Mouse (Mus musculus) macrophage (primary cell): ENCODE measurements around the gene Palm. TPM values are rescaled to one million over a fixed set of nuclear protein-coding genes. Genes with fewer than 3 reads are reported as not detected.

Experiments used
- H3K27ac ChIP-seq: fragments of 350-480 bp; formaldehyde crosslinking; 2 replicates; pipeline ENCODE4 v1.9.0; 2021
- H3K36me3 ChIP-seq: fragments of 350-480 bp; formaldehyde crosslinking; 2 replicates; pipeline ENCODE4 v1.9.0; 2021; ENCODE audit errors: inconsistent target
- H3K4me3 ChIP-seq: fragments of 350-480 bp; formaldehyde crosslinking; 2 replicates; pipeline ENCODE4 v1.9.0; 2021; ENCODE audit errors: inconsistent target
- H3K79me2 ChIP-seq: fragments of 350-480 bp; formaldehyde crosslinking; 2 replicates; pipeline ENCODE4 v1.9.0; 2021; ENCODE audit errors: inconsistent target
- WGBS: methylation state at CpG from one replicate; pipeline ENCODE4 v1.1.7; 2026; ENCODE audit warnings: inconsistent platforms; ENCODE audit not compliant: missing documents; 5-methylcytosine and 5-hydroxymethylcytosine counted together
- polyA plus RNA-seq: library from polyadenylated mRNA; stranded (reverse); fragments of 250-400 nt; gene quantifications from 3 replicates; pipeline ENCODE4 v1.2.4, GENCODE M21; 2018; ENCODE audit warnings: inconsistent platforms

The Palm gene
- polyA plus RNA-seq, 1 experiment from 2014 or later = 1.3 TPM

DNA sequence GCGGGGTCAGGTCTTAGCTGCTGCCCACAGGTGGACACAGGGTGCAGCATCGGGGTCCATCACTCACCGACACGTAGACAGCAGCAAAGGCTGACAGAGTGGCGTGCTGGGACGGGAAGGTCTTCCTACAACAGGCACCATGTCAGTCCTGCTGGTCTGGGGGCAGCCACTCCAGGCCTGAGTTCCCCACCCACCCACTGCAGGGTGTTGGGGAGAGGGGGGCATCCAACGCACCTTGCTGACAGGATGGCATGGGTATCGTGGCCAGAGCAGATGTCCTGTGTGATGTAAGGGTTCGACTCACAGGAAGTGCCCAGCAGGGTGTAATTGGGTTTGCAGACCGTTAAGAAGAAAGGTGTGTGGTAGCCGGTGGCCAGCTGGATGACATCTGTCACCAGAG, 73.2 kb downstream of the Palm start:
- Histone ChIP-seq H3K4me3 (no peak overlapping the region), H3K79me2 (peaks cover 5% of the 10 kb centered on the region), H3K36me3 (peaks cover 22% of the 10 kb centered on the region), H3K27ac (no peak overlapping the region)
- 76% methylated on average over 11 of the region's 11 CpGs for WGBS

Other genes with a start within 250 kb of the Palm start
- 4.8 to 16.5 TPM (median 12.6 TPM) in 3 replicates for gene Mier2, start 238.4 kb upstream of the Palm start, polyA plus RNA-seq
- not detected in 3 replicates for gene Theg, start 206.2 kb upstream of the Palm start, polyA plus RNA-seq
- not detected in 3 replicates for gene C2cd4c, start 179.5 kb upstream of the Palm start, polyA plus RNA-seq
- gene Shc2, start 155.7 kb upstream of the Palm start, polyA plus RNA-seq = 0.15 to 0.53 TPM (median 0.38 TPM) in 3 replicates
- gene Odf3l2, start 147.8 kb upstream of the Palm start, polyA plus RNA-seq = not detected in 3 replicates
- not detected in 3 replicates for gene Madcam1, start 129.0 kb upstream of the Palm start, polyA plus RNA-seq
- gene Tpgs1, start 124.2 kb upstream of the Palm start, polyA plus RNA-seq = 10.4 to 41.3 TPM (median 25.9 TPM) in 3 replicates
- 78.9 to 136 TPM (median 128 TPM) in 3 replicates for gene Cdc34, start 111.4 kb upstream of the Palm start, polyA plus RNA-seq
- 0.30 TPM in 1 of 3 replicates, not detected in the others for gene Gzmm, start 104.6 kb upstream of the Palm start, polyA plus RNA-seq
- 331 to 456 TPM (median 356 TPM) in 3 replicates for gene Bsg, start 89.1 kb upstream of the Palm start, polyA plus RNA-seq
- gene Hcn2, start 76.9 kb upstream of the Palm start, polyA plus RNA-seq = 0.30 to 1.6 TPM (median 0.40 TPM) in 3 replicates
- gene Polrmt, start 47.0 kb upstream of the Palm start, polyA plus RNA-seq = 11.4 to 13.9 TPM (median 11.7 TPM) in 3 replicates
- gene Fgf22, start 38.5 kb upstream of the Palm start, polyA plus RNA-seq = not detected in 3 replicates
- gene Rnf126, start 26.6 kb upstream of the Palm start, polyA plus RNA-seq = 20.1 to 34.6 TPM (median 21.2 TPM) in 3 replicates
- 0.12 to 0.67 TPM (median 0.47 TPM) in 3 replicates for gene Fstl3, start 16.3 kb upstream of the Palm start, polyA plus RNA-seq
- not detected in 3 replicates for gene Prss57, start 2.6 kb upstream of the Palm start, polyA plus RNA-seq
- gene Misp, start 27.4 kb downstream of the Palm start, polyA plus RNA-seq = 0.23 to 0.95 TPM (median 0.93 TPM) in 3 replicates
- gene Ptbp1, start 60.9 kb downstream of the Palm start, polyA plus RNA-seq = 119 to 188 TPM (median 143 TPM) in 3 replicates
- gene Prtn3, start 80.9 kb downstream of the Palm start, polyA plus RNA-seq = 0.96 to 1.6 TPM (median 1.2 TPM) in 3 replicates
- 0.64 to 2.5 TPM (median 1.0 TPM) in 3 replicates for gene Plppr3, start 81.1 kb downstream of the Palm start, polyA plus RNA-seq
- gene Elane, start 92.7 kb downstream of the Palm start, polyA plus RNA-seq = 0.67 to 0.89 TPM in 2 of 3 replicates, not detected in the other
- not detected in 3 replicates for gene Cfd, start 97.3 kb downstream of the Palm start, polyA plus RNA-seq
- gene Med16, start 115.4 kb downstream of the Palm start, polyA plus RNA-seq = 10.6 to 18.8 TPM (median 16.5 TPM) in 3 replicates
- 5.7 TPM in 1 of 3 replicates, not detected in the others for gene Gm26602, start 117.3 kb downstream of the Palm start, polyA plus RNA-seq
- gene Kiss1r, start 123.4 kb downstream of the Palm start, polyA plus RNA-seq = 0.27 to 0.89 TPM (median 0.30 TPM) in 3 replicates
- gene R3hdm4, start 127.6 kb downstream of the Palm start, polyA plus RNA-seq = 41.6 to 61.5 TPM (median 54.4 TPM) in 3 replicates
- 13.8 to 37.4 TPM (median 29.1 TPM) in 3 replicates for gene Arid3a, start 133.5 kb downstream of the Palm start, polyA plus RNA-seq
- 11.4 to 31.4 TPM (median 18.8 TPM) in 3 replicates for gene Wdr18, start 166.6 kb downstream of the Palm start, polyA plus RNA-seq
- not detected in 3 replicates for gene Grin3b, start 177.1 kb downstream of the Palm start, polyA plus RNA-seq
- 37.3 to 67.6 TPM (median 52.3 TPM) in 3 replicates for gene Tmem259, start 190.8 kb downstream of the Palm start, polyA plus RNA-seq
- gene Cnn2, start 195.0 kb downstream of the Palm start, polyA plus RNA-seq = 4.0 to 9.8 TPM (median 4.7 TPM) in 3 replicates
- gene Abca7, start 202.9 kb downstream of the Palm start, polyA plus RNA-seq = 3.3 to 10.6 TPM (median 4.0 TPM) in 3 replicates
- 56.2 to 124 TPM (median 74.2 TPM) in 3 replicates for gene Arhgap45, start 223.1 kb downstream of the Palm start, polyA plus RNA-seq
- 51.6 to 65.8 TPM (median 54.3 TPM) in 3 replicates for gene Polr2e, start 246.2 kb downstream of the Palm start, polyA plus RNA-seq